Mouse (Mus musculus) MEL (cell line): ENCODE measurements around the gene Cers6. TPM values are rescaled to one million over a fixed set of nuclear protein-coding genes. Genes with fewer than 3 reads are reported as not detected.

Source experiments
- DNase-seq: peaks from one replicate; pipeline ENCODE4 v3.0.0; 2011; ENCODE audit warnings: low read depth, low spot score
- H3K27ac ChIP-seq: 2 replicates; pipeline ENCODE4 v1.5.1; 2012; ENCODE audit warnings: low read depth, mild to moderate bottlenecking, control low read depth, low read length, moderate library complexity; ENCODE audit not compliant: control insufficient read depth
- H3K27me3 ChIP-seq, 2 experiments: fragments of 150-350 bp in 1 of 2; sonication (generic) in 1 of 2; 2 replicates each; pipeline ENCODE4 v1.6.1; 2012; ENCODE audit warnings: low read length in 2 of 2, mild to moderate bottlenecking in 2 of 2, improper control_type of control experiment in 1 of 2, moderate library complexity in 1 of 2; ENCODE audit not compliant: insufficient read depth in 2 of 2, control insufficient read depth in 1 of 2
- H3K36me3 ChIP-seq, 2 experiments: 2 replicates each; pipeline ENCODE4 v1.6.1; 2012 to 2014; ENCODE audit warnings: low read length in 2 of 2, improper control_type of control experiment in 1 of 2, inconsistent platforms in 1 of 2, mild to moderate bottlenecking in 1 of 2; ENCODE audit not compliant: insufficient read depth in 2 of 2, control insufficient read depth in 1 of 2
- H3K4me1 ChIP-seq, 2 experiments: fragments of 150-350 bp in 1 of 2; sonication (generic) in 1 of 2; 2 replicates each; pipeline ENCODE4 v1.6.1; 2012; ENCODE audit warnings: low read length in 2 of 2, improper control_type of control experiment in 1 of 2, mild to moderate bottlenecking in 1 of 2; ENCODE audit not compliant: insufficient read depth in 2 of 2, control insufficient read depth in 1 of 2
- H3K4me3 ChIP-seq, 2 experiments: fragments of 150-350 bp in 1 of 2; sonication (generic) in 1 of 2; 2 replicates each; pipeline ENCODE4 v1.5.1; 2012; ENCODE audit warnings: low read depth in 2 of 2, low read length in 2 of 2, mild to moderate bottlenecking in 2 of 2, moderate library complexity in 2 of 2, control low read depth in 1 of 2, improper control_type of control experiment in 1 of 2; ENCODE audit not compliant: control insufficient read depth in 1 of 2, insufficient read depth in 1 of 2
- H3K79me2 ChIP-seq: 2 replicates; pipeline ENCODE4 v1.6.1; 2012; ENCODE audit warnings: mild to moderate bottlenecking, low read length, moderate library complexity; ENCODE audit not compliant: control insufficient read depth, poor library complexity, insufficient read depth
- H3K9ac ChIP-seq: 2 replicates; pipeline ENCODE4 v1.6.1; 2012; ENCODE audit warnings: low read depth, mild to moderate bottlenecking, control low read depth, low read length, moderate library complexity; ENCODE audit not compliant: control insufficient read depth, poor library complexity, severe bottlenecking
- H3K9me3 ChIP-seq: fragments of 150-350 bp; sonication (generic); replicated peaks from 2 replicates; pipeline ENCODE4 v1.6.1; 2012; ENCODE audit warnings: mild to moderate bottlenecking, low read length, improper control_type of control experiment, moderate library complexity; ENCODE audit not compliant: insufficient read depth
- BHLHE40 ChIP-seq: IDR thresholded peaks from 2 replicates; pipeline ENCODE4 v1.6.1; 2012; ENCODE audit warnings: low read depth, mild to moderate bottlenecking, inconsistent platforms, low read length, improper control_type of control experiment, borderline replicate concordance
- CHD1 ChIP-seq: IDR thresholded peaks from 2 replicates; pipeline ENCODE4 v1.6.1; 2012; ENCODE audit warnings: low read depth, mild to moderate bottlenecking, inconsistent platforms, low read length, improper control_type of control experiment
- CHD2 ChIP-seq: IDR thresholded peaks from 2 replicates; pipeline ENCODE4 v1.6.1; 2011; ENCODE audit warnings: low read length, improper control_type of control experiment
- CTCF ChIP-seq, 3 experiments: IDR thresholded peaks in 2 of 3; conservative IDR thresholded peaks in 1 of 3; 2 replicates each; pipeline ENCODE4 v1.5.1; 2011 to 2012; ENCODE audit warnings: low read length in 3 of 3, low read depth in 2 of 3, mild to moderate bottlenecking in 2 of 3, improper control_type of control experiment in 1 of 3, inconsistent platforms in 1 of 3, mixed read lengths in 1 of 3, moderate library complexity in 1 of 3; ENCODE audit not compliant: control insufficient read depth in 1 of 3, insufficient read depth in 1 of 3, poor library complexity in 1 of 3, severe bottlenecking in 1 of 3
- E2F4 ChIP-seq: IDR thresholded peaks from 2 replicates; pipeline ENCODE4 v1.6.1; 2011; ENCODE audit warnings: low read depth, low read length, improper control_type of control experiment, borderline replicate concordance
- ETS1 ChIP-seq: IDR thresholded peaks from 2 replicates; pipeline ENCODE4 v1.6.1; 2012; ENCODE audit warnings: low read depth, mild to moderate bottlenecking, inconsistent platforms, low read length, improper control_type of control experiment, moderate library complexity
- GABPA ChIP-seq: IDR thresholded peaks from 2 replicates; pipeline ENCODE4 v1.6.1; 2012; ENCODE audit warnings: low read depth, mild to moderate bottlenecking, inconsistent platforms, low read length, improper control_type of control experiment, moderate library complexity
- GATA1 ChIP-seq: IDR thresholded peaks from 2 replicates; pipeline ENCODE4 v1.6.1; 2011; ENCODE audit warnings: low read depth, low read length, improper control_type of control experiment
- HCFC1 ChIP-seq: IDR thresholded peaks from 2 replicates; pipeline ENCODE4 v1.6.1; 2012; ENCODE audit warnings: low read depth, mild to moderate bottlenecking, inconsistent platforms, low read length, improper control_type of control experiment, moderate library complexity
- JUND ChIP-seq: IDR thresholded peaks from 2 replicates; pipeline ENCODE4 v1.6.1; 2011; ENCODE audit warnings: low read depth, mild to moderate bottlenecking, improper control_type of control experiment, low read length
- KAT2A ChIP-seq: conservative IDR thresholded peaks from 2 replicates; pipeline ENCODE4 v1.6.1; 2012; ENCODE audit warnings: low read depth, low read length, improper control_type of control experiment, inconsistent platforms
- MAX ChIP-seq: IDR thresholded peaks from 2 replicates; pipeline ENCODE4 v1.6.1; 2011; ENCODE audit warnings: low read length, improper control_type of control experiment
- MEF2A ChIP-seq: IDR thresholded peaks from 2 replicates; pipeline ENCODE4 v1.6.1; 2014; ENCODE audit warnings: low read depth, mild to moderate bottlenecking, inconsistent platforms, low read length, improper control_type of control experiment; ENCODE audit not compliant: poor library complexity, insufficient replicate concordance, severe bottlenecking; ENCODE audit errors: extremely low read depth
- MXI1 ChIP-seq: IDR thresholded peaks from 2 replicates; pipeline ENCODE4 v1.6.1; 2011; ENCODE audit warnings: mild to moderate bottlenecking, low read depth, low read length, improper control_type of control experiment
- NRF1 ChIP-seq: IDR thresholded peaks from 2 replicates; pipeline ENCODE4 v1.6.1; 2014; ENCODE audit warnings: low read depth, mild to moderate bottlenecking, inconsistent platforms, low read length, improper control_type of control experiment, moderate library complexity; ENCODE audit not compliant: poor library complexity, insufficient read depth, severe bottlenecking
- POLR2A ChIP-seq, 2 experiments: IDR thresholded peaks; 2 replicates each; pipeline ENCODE4 v1.6.1; 2011 to 2012; ENCODE audit warnings: low read length in 2 of 2, mild to moderate bottlenecking in 2 of 2, control low read depth in 1 of 2, improper control_type of control experiment in 1 of 2, low read depth in 1 of 2, moderate library complexity in 1 of 2; ENCODE audit not compliant: control insufficient read depth in 1 of 2, insufficient read depth in 1 of 2, poor library complexity in 1 of 2
- POLR2AphosphoS5 ChIP-seq: IDR thresholded peaks from 2 replicates; pipeline ENCODE4 v1.6.1; 2012; ENCODE audit warnings: low read depth, borderline replicate concordance, mild to moderate bottlenecking, inconsistent platforms, low read length, moderate library complexity, mixed read lengths
- RAD21 ChIP-seq: IDR thresholded peaks from 2 replicates; pipeline ENCODE4 v1.6.1; 2011; ENCODE audit warnings: mild to moderate bottlenecking, low read depth, low read length, improper control_type of control experiment
- RCOR1 ChIP-seq: IDR thresholded peaks from 2 replicates; pipeline ENCODE4 v1.6.1; 2012; ENCODE audit warnings: low read depth, mild to moderate bottlenecking, inconsistent platforms, low read length, improper control_type of control experiment
- SIN3A ChIP-seq: IDR thresholded peaks from 2 replicates; pipeline ENCODE4 v1.6.1; 2012; ENCODE audit warnings: low read length, improper control_type of control experiment, inconsistent platforms
- SMC3 ChIP-seq: IDR thresholded peaks from 2 replicates; pipeline ENCODE4 v1.6.1; 2011; ENCODE audit warnings: low read depth, low read length, improper control_type of control experiment
- TBP ChIP-seq: IDR thresholded peaks from 2 replicates; pipeline ENCODE4 v1.8.0; 2011; ENCODE audit warnings: low read depth, low read length, improper control_type of control experiment
- USF2 ChIP-seq, 2 experiments: IDR thresholded peaks; 2 replicates each; pipeline ENCODE4 v1.6.1; 2011 to 2012; ENCODE audit warnings: improper control_type of control experiment in 2 of 2, low read length in 2 of 2, borderline replicate concordance in 1 of 2, inconsistent platforms in 1 of 2, low read depth in 1 of 2, mild to moderate bottlenecking in 1 of 2; ENCODE audit not compliant: insufficient read depth in 1 of 2
- ZC3H11A ChIP-seq: IDR thresholded peaks from 2 replicates; pipeline ENCODE4 v1.6.1; 2012; ENCODE audit warnings: low read depth, mild to moderate bottlenecking, inconsistent platforms, low read length, improper control_type of control experiment
- ZKSCAN1 ChIP-seq: IDR thresholded peaks from 2 replicates; pipeline ENCODE4 v1.6.1; 2012; ENCODE audit warnings: low read depth, mild to moderate bottlenecking, inconsistent platforms, low read length, improper control_type of control experiment, moderate library complexity
- ZMIZ1 ChIP-seq: IDR thresholded peaks from 2 replicates; pipeline ENCODE4 v1.6.1; 2012; ENCODE audit warnings: low read depth, mild to moderate bottlenecking, inconsistent platforms, low read length, improper control_type of control experiment, moderate library complexity
- ZNF384 ChIP-seq: IDR thresholded peaks from 2 replicates; pipeline ENCODE4 v1.6.1; 2012; ENCODE audit warnings: low read depth, mild to moderate bottlenecking, inconsistent platforms, low read length, improper control_type of control experiment
- polyA plus RNA-seq, 2 experiments: library from polyadenylated mRNA; stranded (reverse) in 1 of 2; unstranded in 1 of 2; fragments of >175 nt in 1 of 2; fragments of >200 nt in 1 of 2; gene quantifications; 2 replicates each; pipeline versions ENCODE4 v1.2.1 to v1.2.4; 2012; ENCODE audit warnings: low replicate concordance in 2 of 2, low read depth in 1 of 2; ENCODE audit not compliant: insufficient read length in 2 of 2, insufficient read depth in 1 of 2, missing spikeins in 1 of 2
- total RNA-seq: library from RNA; depleted of rRNA; stranded (reverse); fragments of 300-350 nt; gene quantifications from 2 replicates; pipeline ENCODE4 v1.2.3, GENCODE M21; 2012

Gene Cers6
- total and polyA plus RNA-seq, 3 experiments = not detected

DNA sequence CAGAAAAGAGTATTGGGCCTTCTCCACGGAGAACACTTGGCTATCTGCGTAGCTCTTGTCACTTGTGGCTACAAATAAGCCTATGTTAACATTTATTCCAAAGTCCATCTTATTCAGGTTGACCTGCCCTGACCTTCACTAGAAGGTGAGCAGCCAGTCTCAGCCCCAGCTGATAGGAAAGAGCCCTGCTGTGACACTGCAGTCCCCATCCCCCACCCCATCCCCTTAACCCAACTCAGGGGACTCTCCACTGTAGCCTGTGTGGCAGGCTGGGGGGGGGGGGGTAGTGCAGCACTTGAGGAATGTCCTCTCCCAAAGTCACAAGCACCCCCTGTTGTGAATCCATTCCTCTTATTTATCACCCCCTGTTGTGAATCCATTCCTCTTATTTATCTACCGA lies 270.8 kb downstream of the Cers6 start:
- H3K4me1 ChIP-seq = no peaks in the 10 kb centered on the region
- H3K27me3 ChIP-seq = no peaks in the 10 kb centered on the region
- DNase-seq = no peak
- no peaks in the 10 kb centered on the region for H3K9me3 ChIP-seq
- no peaks in the 10 kb centered on the region for H3K79me2 ChIP-seq
- no peak overlapping the region for H3K27ac ChIP-seq
- TF ChIP-seq ZNF384 (no peak), KAT2A (no peak), MAX (no peak), CHD2 (no peak), MXI1 (no peak), USF2 (IDR thresholded peaks at IDR 0.05; ENCODE audit: borderline replicate concordance in 1 of 2, insufficient read depth in 1 of 2, low read depth in 1 of 2, low read length in 2 of 2) (no peak), ETS1 (no peak), ZC3H11A (no peak), ZMIZ1 (no peak), RCOR1 (no peak), POLR2AphosphoS5 (no peak)
- H3K4me3 ChIP-seq = no peak overlapping the region
- no peaks in the 10 kb centered on the region for H3K36me3 ChIP-seq
- H3K9ac ChIP-seq = no peak overlapping the region

DNA sequence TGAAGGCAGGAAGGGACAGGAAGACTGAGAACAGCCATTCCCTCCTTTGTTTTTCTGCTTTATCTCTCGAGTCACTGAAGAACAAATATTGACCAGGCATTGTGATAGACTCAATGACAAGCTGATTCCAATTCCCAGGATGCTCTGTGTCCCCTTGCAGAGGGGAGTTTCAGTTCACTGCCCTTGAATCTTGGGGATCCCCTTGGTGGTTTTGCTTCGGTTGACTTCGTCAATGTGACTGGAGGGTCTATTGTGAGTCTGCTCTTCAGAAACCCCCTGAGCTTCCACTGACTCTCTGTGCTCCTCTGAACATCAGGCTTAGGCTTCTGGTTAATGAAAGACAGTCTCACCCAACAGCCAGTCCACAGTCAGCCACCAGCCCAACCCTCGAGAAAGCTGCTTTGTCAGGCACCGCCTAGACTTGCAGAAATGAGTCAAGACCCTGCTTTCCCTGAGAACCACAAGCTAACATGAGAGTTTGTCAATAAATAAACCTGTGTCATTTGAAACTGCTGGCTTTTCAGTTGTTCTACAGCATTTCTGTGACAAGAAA lies 271.3 kb downstream of the Cers6 start:
- no peaks in the 10 kb centered on the region for H3K79me2 ChIP-seq
- H3K4me1 ChIP-seq = no peaks in the 10 kb centered on the region
- no peaks in the 10 kb centered on the region for H3K27me3 ChIP-seq
- H3K27ac ChIP-seq = no peak overlapping the region
- no peak overlapping the region for H3K9ac ChIP-seq
- no peaks in the 10 kb centered on the region for H3K36me3 ChIP-seq
- DNase-seq = no peak
- no peak overlapping the region for H3K4me3 ChIP-seq
- TF ChIP-seq HCFC1 (no peak), RCOR1 (no peak), SMC3 (no peak), ZKSCAN1 (no peak), GABPA (no peak), TBP (no peak), SIN3A (no peak), CTCF (IDR thresholded peaks at IDR 0.05 in 2 of 3, conservative IDR thresholded peaks at IDR 0.05 in 1 of 3; ENCODE audit: control insufficient read depth in 1 of 3, insufficient read depth in 1 of 3, low read depth in 2 of 3, low read length in 3 of 3, poor library complexity in 1 of 3, severe bottlenecking in 1 of 3) (no peak), POLR2A (IDR thresholded peaks at IDR 0.05; ENCODE audit: control insufficient read depth in 1 of 2, insufficient read depth in 1 of 2, low read depth in 1 of 2, low read length in 2 of 2, poor library complexity in 1 of 2) (no peak), RAD21 (no peak), JUND (no peak), BHLHE40 (no peak), GATA1 (no peak), E2F4 (no peak), MEF2A (no peak), ZMIZ1 (no peak), MAX (no peak), KAT2A (no peak), CHD1 (no peak), NRF1 (no peak)
- no peaks in the 10 kb centered on the region for H3K9me3 ChIP-seq
